Mouse (Mus musculus) ES-Bruce4 (cell line): ENCODE results near the gene Pmm1. TPM values are rescaled to one million over a fixed set of nuclear protein-coding genes. Genes with fewer than 3 reads are reported as not detected.

Source experiments
- H3K27ac ChIP-seq: 2 replicates; pipeline ENCODE4 v1.5.1; 2012; ENCODE audit warnings: low read length, inconsistent platforms; ENCODE audit not compliant: insufficient read depth
- H3K27me3 ChIP-seq: 2 replicates; pipeline ENCODE4 v1.6.1; 2012; ENCODE audit warnings: mild to moderate bottlenecking, low read length, inconsistent platforms; ENCODE audit not compliant: control insufficient read depth, poor library complexity, insufficient read depth, severe bottlenecking
- H3K36me3 ChIP-seq: 2 replicates; pipeline ENCODE4 v1.6.1; 2012; ENCODE audit warnings: inconsistent platforms, mild to moderate bottlenecking, low read length, moderate library complexity; ENCODE audit not compliant: control insufficient read depth, poor library complexity, insufficient read depth, severe bottlenecking
- H3K4me1 ChIP-seq: one replicate; pipeline ENCODE4 v1.8.1; 2011; ENCODE audit warnings: low read length; ENCODE audit not compliant: control insufficient read depth, insufficient read depth
- H3K4me3 ChIP-seq: 2 replicates; pipeline ENCODE4 v1.5.1; 2011; ENCODE audit warnings: low read depth, mild to moderate bottlenecking, low read length
- H3K9ac ChIP-seq: 2 replicates; pipeline ENCODE4 v1.6.1; 2012; ENCODE audit warnings: low read depth, mild to moderate bottlenecking, inconsistent platforms; ENCODE audit not compliant: poor library complexity, severe bottlenecking
- H3K9me3 ChIP-seq: replicated peaks from 2 replicates; pipeline ENCODE4 v1.6.1; 2012; ENCODE audit warnings: mild to moderate bottlenecking, low read length, inconsistent platforms; ENCODE audit not compliant: control insufficient read depth, poor library complexity, insufficient read depth, severe bottlenecking
- CTCF ChIP-seq: IDR thresholded peaks from one replicate; pipeline ENCODE4 v1.8.1; 2011; ENCODE audit warnings: low read depth, low read length
- EP300 ChIP-seq: IDR thresholded peaks from 2 replicates; pipeline ENCODE4 v1.6.1; 2011; ENCODE audit warnings: low read depth, low read length; ENCODE audit not compliant: insufficient read depth
- POLR2A ChIP-seq: IDR thresholded peaks from one replicate; pipeline ENCODE4 v1.8.1; 2011; ENCODE audit warnings: low read length; ENCODE audit not compliant: insufficient read depth
- polyA plus RNA-seq: library from polyadenylated mRNA; stranded (reverse); fragments of >200 nt; gene quantifications from 2 replicates; pipeline ENCODE4 v1.2.4, GENCODE M21; 2011; ENCODE audit warnings: low read depth; ENCODE audit not compliant: missing spikeins, insufficient read depth, insufficient read length

Pmm1 gene
- polyA plus RNA-seq, 1 experiment, result 338 TPM

- no peak for TF ChIP-seq EP300
- no peak for TF ChIP-seq POLR2A
- TF ChIP-seq CTCF, result no peak
- no peaks in the 10 kb centered on the region for H3K9me3 ChIP-seq
- H3K27me3 ChIP-seq, result no peaks in the 10 kb centered on the region
- no peak overlapping the region for H3K27ac ChIP-seq
- no peaks in the 10 kb centered on the region for H3K4me1 ChIP-seq
- H3K36me3 ChIP-seq, result no peaks in the 10 kb centered on the region
- H3K4me3 ChIP-seq, result no peak overlapping the region
- H3K9ac ChIP-seq, result no peak overlapping the region
These were observed 39.5 kb downstream of the Pmm1 start for GRCm38 (mm10) chr15:81921255-81921654.

DNA sequence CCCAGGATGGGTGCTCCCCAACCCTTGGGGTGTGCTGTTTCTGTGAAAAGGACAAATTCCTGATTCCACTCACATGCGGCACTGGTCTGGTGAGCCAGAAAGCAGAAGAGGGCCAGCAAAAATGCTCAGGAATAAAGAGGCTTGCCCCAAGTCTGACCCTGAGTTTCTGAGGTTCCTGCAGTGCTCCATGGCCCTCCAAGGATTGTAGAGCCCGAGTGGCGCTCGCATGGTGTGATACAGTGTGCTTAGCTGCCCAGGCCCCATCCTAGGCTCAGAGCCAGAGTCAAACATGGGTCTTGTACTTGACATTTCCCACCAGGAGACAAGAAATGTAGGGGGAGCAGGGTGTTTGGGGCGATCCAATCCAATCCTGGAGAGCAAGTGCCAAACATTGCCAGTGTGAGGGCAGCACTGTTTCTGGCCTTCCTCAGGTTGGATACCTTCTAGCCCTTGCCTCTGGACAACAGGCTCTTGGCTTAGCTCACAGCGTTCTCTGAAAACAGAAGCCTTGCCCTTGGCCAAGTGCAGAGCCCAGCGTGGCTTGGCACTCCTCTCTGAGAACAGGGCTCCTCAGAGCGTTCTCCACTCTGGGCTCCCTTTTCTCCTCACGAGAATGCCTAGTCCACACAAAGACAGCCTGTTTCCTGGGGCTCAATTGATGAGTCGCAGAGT is 40.0 kb downstream of the Pmm1 start:
- Histone ChIP-seq H3K36me3 (peaks cover 3% of the 10 kb centered on the region; the same call in 1 of the 2 replicates), H3K4me1 (no peaks in the 10 kb centered on the region), H3K9ac (no peak overlapping the region), H3K9me3 (no peaks in the 10 kb centered on the region), H3K27me3 (no peaks in the 10 kb centered on the region), H3K27ac (no peak overlapping the region), H3K4me3 (no peak overlapping the region)
- TF ChIP-seq CTCF (no peak), POLR2A (no peak), EP300 (no peak)

DNA sequence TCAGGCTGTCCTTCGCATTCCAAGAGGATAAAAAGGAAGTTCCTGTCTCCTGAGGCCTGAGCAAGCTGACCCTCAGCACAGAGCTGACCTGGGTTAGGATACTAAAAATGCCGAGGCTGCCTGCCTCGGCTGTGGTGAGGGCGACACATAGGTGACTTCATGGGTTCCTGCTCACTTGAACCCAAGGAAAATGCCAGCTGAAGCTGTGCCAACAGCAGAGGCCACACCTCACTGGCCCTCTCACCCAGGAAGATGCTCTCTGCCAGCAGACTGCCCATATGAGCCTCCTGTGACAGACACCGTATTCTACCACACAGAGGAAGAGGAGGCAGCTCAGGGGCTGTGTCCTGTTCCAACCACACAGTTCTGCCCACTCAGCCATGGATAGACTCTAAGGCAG is 41.7 kb downstream of the Pmm1 start:
- H3K36me3 ChIP-seq, result peaks cover 14% of the 10 kb centered on the region
- H3K27ac ChIP-seq, result no peak overlapping the region
- no peaks in the 10 kb centered on the region for H3K4me1 ChIP-seq
- H3K4me3 ChIP-seq, result no peak overlapping the region
- H3K9ac ChIP-seq, result no peak overlapping the region
- H3K27me3 ChIP-seq, result no peaks in the 10 kb centered on the region
- H3K9me3 ChIP-seq, result no peaks in the 10 kb centered on the region
- TF ChIP-seq CTCF, result no peak
- TF ChIP-seq EP300, result no peak
- TF ChIP-seq POLR2A, result no peak

GRCm38 (mm10) chr15:81917621-81918463 is 42.9 kb downstream of the Pmm1 start:
- Histone ChIP-seq H3K9me3 (no peaks in the 10 kb centered on the region), H3K36me3 (peaks cover 19% of the 10 kb centered on the region), H3K27ac (no peak overlapping the region), H3K4me3 (no peak overlapping the region), H3K4me1 (no peaks in the 10 kb centered on the region), H3K27me3 (no peaks in the 10 kb centered on the region), H3K9ac (no peak overlapping the region)
- TF ChIP-seq CTCF (peak; percentile 99), EP300 (no peak), POLR2A (no peak)

DNA sequence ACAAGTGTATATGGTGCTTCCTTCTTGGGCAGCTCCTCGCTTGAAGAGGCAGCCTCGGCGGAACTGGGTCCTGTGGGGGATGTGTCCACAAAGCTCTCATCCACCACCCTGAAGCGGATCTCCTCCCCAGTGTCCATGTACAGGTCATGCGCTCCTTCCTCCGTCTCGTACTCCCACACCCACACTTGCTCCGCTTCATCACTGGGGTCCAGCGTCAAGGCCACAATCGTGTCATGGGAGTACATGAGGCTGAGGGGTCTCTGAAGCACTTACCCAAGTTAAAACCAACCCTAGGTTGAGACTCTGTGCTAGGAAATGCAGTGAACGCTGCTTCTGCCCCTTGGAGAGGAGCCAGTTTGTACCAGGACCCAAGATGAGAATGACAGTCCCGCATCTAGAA is 43.5 kb downstream of the Pmm1 start:
- H3K27me3 ChIP-seq, result no peaks in the 10 kb centered on the region
- no peaks in the 10 kb centered on the region for H3K9me3 ChIP-seq
- H3K9ac ChIP-seq, result no peak overlapping the region
- no peak overlapping the region for H3K4me3 ChIP-seq
- no peak overlapping the region for H3K27ac ChIP-seq
- no peaks in the 10 kb centered on the region for H3K4me1 ChIP-seq
- TF ChIP-seq CTCF (no peak), POLR2A (no peak), EP300 (no peak)
- H3K36me3 ChIP-seq, result peaks cover 19% of the 10 kb centered on the region

- H3K4me3 ChIP-seq, result no peak overlapping the region
- no peak overlapping the region for H3K27ac ChIP-seq
- H3K9ac ChIP-seq, result no peak overlapping the region
- no peaks in the 10 kb centered on the region for H3K9me3 ChIP-seq
- H3K4me1 ChIP-seq, result no peaks in the 10 kb centered on the region
- no peaks in the 10 kb centered on the region for H3K27me3 ChIP-seq
- H3K36me3 ChIP-seq, result peaks cover 19% of the 10 kb centered on the region
- TF ChIP-seq CTCF (no peak), POLR2A (no peak), EP300 (no peak)
These were observed 45.1 kb downstream of the Pmm1 start for GRCm38 (mm10) chr15:81915663-81916062.
